Mouse (Mus musculus) brain, embryonic 14.5 days (tissue): ENCODE data around the gene Zbtb20.

ENCODE experiments used
- CTCF ChIP-seq: fragments of 200-500 bp; IDR thresholded peaks from 2 replicates; pipeline ENCODE4 v1.5.1; 2012; ENCODE audit warnings: inconsistent platforms, mild to moderate bottlenecking, moderate library complexity, borderline replicate concordance; ENCODE audit not compliant: insufficient read depth, insufficient read length; ENCODE audit errors: extremely low read depth
- POLR2A ChIP-seq: fragments of 200-500 bp; IDR thresholded peaks from 2 replicates; pipeline ENCODE4 v1.6.1; 2012; ENCODE audit warnings: mild to moderate bottlenecking, inconsistent platforms, borderline replicate concordance; ENCODE audit not compliant: poor library complexity, insufficient read depth, insufficient read length, severe bottlenecking; ENCODE audit errors: extremely low read depth

DNA sequence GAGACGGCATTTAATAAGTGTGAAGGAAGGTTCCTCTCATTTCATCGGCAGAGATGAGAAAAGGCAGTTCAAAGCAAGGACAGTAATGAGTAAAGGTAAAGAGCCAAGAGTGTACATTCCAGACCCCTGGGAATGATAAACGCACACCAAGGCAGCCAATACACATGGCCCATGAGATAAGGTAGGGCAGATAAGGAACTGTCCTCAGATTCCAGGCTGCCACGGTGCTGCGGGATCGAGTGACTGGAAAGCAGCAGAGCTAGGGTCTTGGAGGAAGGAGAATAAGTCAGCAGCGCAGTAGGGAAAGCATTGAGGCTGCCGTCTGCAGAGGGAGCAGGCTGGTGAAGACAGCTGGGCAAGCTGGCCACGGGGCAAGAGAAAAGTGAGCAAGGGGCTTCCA lies 699.8 kb downstream of the Zbtb20 start:
- TF ChIP-seq CTCF (no peak), POLR2A (no peak)
